In genomic region chr9:108462192-108462591, GRCm38 (mm10) we compare ENCODE assay signal across 11 mouse cellular contexts. TPM values are rescaled to one million over a fixed set of nuclear protein-coding genes. Genes with fewer than 3 reads are reported as not detected.
A peak's percentile ranks its signal among the peaks of the same experiment; 100 is the strongest.
DNase-seq lines count a peak whose midpoint lies in the region; ATAC-seq and TF ChIP-seq lines count a peak whose summit lies in the region.
"Had no signal": no experiment of that assay in that cellular context is flagged by ENCODE, and none has a peak within 500 bp of the region (broad histone marks: within the 10 kb centered on the region; RNA-seq: fewer than 3 reads in every experiment).

No protein-coding gene starts in this region.

- ATAC-seq in lung, embryonic 16.5 days (ENCODE audit: low read depth): peak; percentile 77

- no peaks in the 10 kb centered on the region for H3K9me3 ChIP-seq in lung, embryonic 16.5 days (ENCODE audit: control insufficient read depth, low read length)
- H3K9me3 ChIP-seq: forebrain, embryonic 12.5 days; neural tube, embryonic 12.5 days had no signal

- peak; percentile 30 for DNase-seq in adrenal gland, postnatal 10 days
- DNase-seq in adrenal gland, postnatal 36 days: no peak
- no peak for DNase-seq in testis, postnatal 10 days (ENCODE audit: low spot score)
- no peak for DNase-seq in right cerebral cortex, postnatal 4 days
- no peak for DNase-seq in thymus, postnatal 14 days
- DNase-seq in embryo, embryonic 11 days: no peak
- DNase-seq: cerebellum, adult 11 months had no signal

- TF ChIP-seq CTCF in testis, adult 2 months (IDR thresholded peaks at IDR 0.05; ENCODE audit: control insufficient read depth, insufficient read depth, insufficient replicate concordance, low read depth, low read length): no peak

- H3K36me3 ChIP-seq in testis, adult 2 months (ENCODE audit: control insufficient read depth, insufficient read depth, low read length): no peaks in the 10 kb centered on the region
- peaks cover 24% of the 10 kb centered on the region for H3K36me3 ChIP-seq in lung, embryonic 16.5 days (ENCODE audit: control insufficient read depth, insufficient read depth, low read length)

- peak overlapping the region; percentile 84 for H3K27ac ChIP-seq in testis, adult 2 months (ENCODE audit: control insufficient read depth, insufficient read depth, low read depth, low read length)
- H3K27ac ChIP-seq in lung, embryonic 16.5 days (ENCODE audit: low read length): peak overlapping the region; percentile 97
- H3K27ac ChIP-seq: forebrain, embryonic 12.5 days; neural tube, embryonic 12.5 days had no signal

- peak overlapping the region; percentile 84 for H3K4me2 ChIP-seq in lung, embryonic 16.5 days (ENCODE audit: low read depth, low read length)

- TF ChIP-seq POLR2A in testis, adult 2 months (IDR thresholded peaks at IDR 0.05; ENCODE audit: control insufficient read depth, low read depth, low read length): peak; percentile 59; the same call in 1 of the 2 replicates

- WGBS in lung, embryonic 16.5 days: 53% methylated on average over 10 of the region's 10 CpGs

- H3K27me3 ChIP-seq in testis, adult 2 months (ENCODE audit: control insufficient read depth, insufficient read depth, low read length): no peaks in the 10 kb centered on the region
- H3K27me3 ChIP-seq in lung, embryonic 16.5 days (ENCODE audit: control insufficient read depth, insufficient read depth, low read depth, low read length): no peaks in the 10 kb centered on the region
- H3K27me3 ChIP-seq: neural tube, embryonic 12.5 days had no signal

- H3K4me3 ChIP-seq in testis, adult 2 months (ENCODE audit: control insufficient read depth, low read depth, low read length): no peak overlapping the region
- peak overlapping the region; percentile 71 for H3K4me3 ChIP-seq in lung, embryonic 16.5 days (ENCODE audit: low read length)

- H3K4me1 ChIP-seq in testis, adult 2 months (ENCODE audit: control insufficient read depth, insufficient read depth, low read length): peaks cover 20% of the 10 kb centered on the region
- peaks cover 25% of the 10 kb centered on the region for H3K4me1 ChIP-seq in lung, embryonic 16.5 days (replicated peaks; ENCODE audit: control insufficient read depth, insufficient read depth, low read length)

- H3K9ac ChIP-seq in lung, embryonic 16.5 days (ENCODE audit: low read length): peak overlapping the region; percentile 87
- H3K9ac ChIP-seq: forebrain, embryonic 12.5 days had no signal

RNA-seq across cellular contexts. Expression of gene Klhdc8b, which starts 0.8 kb away (rescaled TPM):
- total RNA-seq in adrenal gland, postnatal 10 days (2021): 10 to 100 TPM; 25.6 to 34.8 TPM
- total RNA-seq in adrenal gland, postnatal 36 days (2021): 10 to 100 TPM; 20.1 to 21.5 TPM
- polyA plus RNA-seq in testis, adult 2 months (2012; rRNA removed): 15.2 and 18.7 TPM in 2 replicates
- polyA plus RNA-seq in lung, embryonic 16.5 days (2015; fragmentation: Nextera tagmentation; extraction: Ambion mirVana): 76.6 and 89.7 TPM in 2 replicates

RNA-seq across cellular contexts. Expression of gene Ccdc71, which starts 1.9 kb away (rescaled TPM):
- total RNA-seq in adrenal gland, postnatal 10 days (2021): 10 to 100 TPM; 39.3 to 43.6 TPM
- total RNA-seq in adrenal gland, postnatal 36 days (2021): 10 to 100 TPM; 37.1 to 48.1 TPM
- 19.4 and 20.6 TPM in 2 replicates for polyA plus RNA-seq in testis, adult 2 months (2012; rRNA removed)
- 50.7 and 58.0 TPM in 2 replicates for polyA plus RNA-seq in lung, embryonic 16.5 days (2015; fragmentation: Nextera tagmentation; extraction: Ambion mirVana)

RNA-seq across cellular contexts. Expression of gene Lamb2, which starts 17.3 kb away (rescaled TPM):
- total RNA-seq in adrenal gland, postnatal 10 days (2021): 100 to 1,000 TPM; 108 to 131 TPM
- 100 to 1,000 TPM; 117 to 133 TPM for total RNA-seq in adrenal gland, postnatal 36 days (2021)
- polyA plus RNA-seq in testis, adult 2 months (2012; rRNA removed): 23.3 and 24.3 TPM in 2 replicates
- polyA plus RNA-seq in lung, embryonic 16.5 days (2015; fragmentation: Nextera tagmentation; extraction: Ambion mirVana): 86.0 and 95.5 TPM in 2 replicates

RNA-seq across cellular contexts. Expression of gene BC048562, which starts 25.9 kb away (rescaled TPM):
- not detected for total RNA-seq in adrenal gland, postnatal 10 days (2021)
- not detected for total RNA-seq in adrenal gland, postnatal 36 days (2021)
- 91.8 and 100 TPM in 2 replicates for polyA plus RNA-seq in testis, adult 2 months (2012; rRNA removed)
- polyA plus RNA-seq in lung, embryonic 16.5 days (2015; fragmentation: Nextera tagmentation; extraction: Ambion mirVana): not detected in 2 replicates
- polyA plus RNA-seq: forebrain, embryonic 12.5 days; neural tube, embryonic 12.5 days had no signal

RNA-seq across cellular contexts. Expression of gene Usp19, which starts 28.2 kb away (rescaled TPM):
- 100 to 1,000 TPM; 124 to 156 TPM for total RNA-seq in adrenal gland, postnatal 10 days (2021)
- total RNA-seq in adrenal gland, postnatal 36 days (2021): 100 to 1,000 TPM; 204 to 213 TPM
- 128 and 134 TPM in 2 replicates for polyA plus RNA-seq in testis, adult 2 months (2012; rRNA removed)
- 59.1 and 61.0 TPM in 2 replicates for polyA plus RNA-seq in lung, embryonic 16.5 days (2015; fragmentation: Nextera tagmentation; extraction: Ambion mirVana)
